Mouse (Mus musculus) olfactory bulb, adult 2 months (tissue): ENCODE results near the gene Sorcs1.

Experiments used
- CTCF ChIP-seq: fragments of 200-500 bp; IDR thresholded peaks from 2 replicates; pipeline ENCODE4 v1.5.1; 2012; ENCODE audit warnings: low read depth, mild to moderate bottlenecking, low read length, moderate library complexity; ENCODE audit not compliant: insufficient read depth
- POLR2A ChIP-seq: fragments of 200-500 bp; IDR thresholded peaks from 2 replicates; pipeline ENCODE4 v1.6.1; 2012; ENCODE audit warnings: mild to moderate bottlenecking, low read depth, low read length, moderate library complexity; ENCODE audit not compliant: insufficient read depth

DNA sequence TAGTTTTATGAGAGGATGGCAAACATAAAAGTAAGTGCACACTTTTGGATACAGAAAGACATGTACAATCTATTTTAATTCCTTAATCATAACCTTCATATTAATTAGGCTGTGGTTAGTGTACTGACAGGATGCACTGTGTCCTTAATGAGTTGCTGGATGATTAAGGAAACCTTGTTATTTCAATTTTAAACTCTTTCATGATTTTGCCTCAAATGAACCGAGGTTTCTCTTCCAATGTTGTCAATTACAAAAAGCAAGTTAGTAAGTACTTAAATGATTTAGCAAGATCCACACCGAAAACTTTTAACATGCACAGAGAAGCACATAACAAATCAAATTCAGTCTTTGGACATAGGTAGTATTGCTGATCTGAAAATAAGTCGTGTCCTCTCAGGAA lies 341.7 kb downstream of the Sorcs1 start:
- no peak for TF ChIP-seq CTCF
- no peak for TF ChIP-seq POLR2A
